Mouse (Mus musculus) forebrain, postnatal 0 days (tissue): Measurements from ENCODE around the gene Naa30. TPM values are rescaled to one million over a fixed set of nuclear protein-coding genes. Genes with fewer than 3 reads are reported as not detected.

Experiments
- ATAC-seq: fragments of 200-750 bp; cut with Nextera tagmentation; 2 replicates; pipeline ENCODE4 v1.8.0; 2017; ENCODE audit warnings: mild to moderate bottlenecking, moderate library complexity
- DNase-seq: peaks from one replicate; pipeline ENCODE4 v3.0.0-alpha.2; 2015
- H3K27ac ChIP-seq: fragments of 300-500 bp; sonication (generic); 2 replicates; pipeline ENCODE4 v1.5.1; 2014; ENCODE audit warnings: low read depth, mild to moderate bottlenecking, antibody characterized with exemption, low read length, moderate library complexity, mixed read lengths
- H3K27me3 ChIP-seq: fragments of 300-500 bp; sonication (generic); 2 replicates; pipeline ENCODE4 v1.6.1; 2014; ENCODE audit warnings: mild to moderate bottlenecking, low read length, mixed read lengths; ENCODE audit not compliant: insufficient read depth
- H3K36me3 ChIP-seq: fragments of 300-500 bp; sonication (generic); 2 replicates; pipeline ENCODE4 v1.6.1; 2014; ENCODE audit warnings: mild to moderate bottlenecking, moderate library complexity; ENCODE audit not compliant: insufficient read depth
- H3K4me1 ChIP-seq: fragments of 300-500 bp; sonication (generic); 2 replicates; pipeline ENCODE4 v1.6.1; 2014; ENCODE audit warnings: antibody characterized with exemption; ENCODE audit not compliant: insufficient read depth
- H3K4me2 ChIP-seq: fragments of 300-500 bp; sonication (generic); 2 replicates; pipeline ENCODE4 v1.6.1; 2014; ENCODE audit warnings: low read depth, mild to moderate bottlenecking, moderate library complexity
- H3K4me3 ChIP-seq: fragments of 300-500 bp; sonication (generic); 2 replicates; pipeline ENCODE4 v1.5.1; 2014; ENCODE audit warnings: low read depth, low read length, mixed read lengths
- H3K9ac ChIP-seq: fragments of 300-500 bp; sonication (generic); 2 replicates; pipeline ENCODE4 v1.6.1; 2014; ENCODE audit warnings: mild to moderate bottlenecking
- H3K9me3 ChIP-seq: fragments of 300-500 bp; sonication (generic); 2 replicates; pipeline ENCODE4 v1.6.1; 2016; ENCODE audit warnings: low read length
- CTCF ChIP-seq: sonication (generic); IDR thresholded peaks from 2 replicates; pipeline ENCODE4 v1.5.1; 2016; ENCODE audit warnings: antibody characterized with exemption, control low read depth, low read depth
- WGBS: fragments of 180-500 bp; shearing (Covaris S2); extraction: QIAGEN DNeasy Blood & Tissue Kit; methylation state at CpG from one replicate; pipeline ENCODE4 v1.1.7; 2014; 5-methylcytosine and 5-hydroxymethylcytosine counted together
- polyA plus RNA-seq: library from polyadenylated mRNA; unstranded; fragments of >200 nt; fragmentation: Nextera tagmentation; extraction: Ambion mirVana; gene quantifications from 2 replicates; pipeline ENCODE4 v1.2.1, GENCODE M21; 2015
- total RNA-seq: library from RNA; depleted of rRNA; stranded (reverse); fragments of >200 nt; gene quantifications from 2 replicates; pipeline ENCODE4 v1.2.3, GENCODE M21; 2014; rRNA removed

The Naa30 gene
- total and polyA plus RNA-seq, 2 experiments from 2014 or later = 10.1 to 56.9 TPM

DNA sequence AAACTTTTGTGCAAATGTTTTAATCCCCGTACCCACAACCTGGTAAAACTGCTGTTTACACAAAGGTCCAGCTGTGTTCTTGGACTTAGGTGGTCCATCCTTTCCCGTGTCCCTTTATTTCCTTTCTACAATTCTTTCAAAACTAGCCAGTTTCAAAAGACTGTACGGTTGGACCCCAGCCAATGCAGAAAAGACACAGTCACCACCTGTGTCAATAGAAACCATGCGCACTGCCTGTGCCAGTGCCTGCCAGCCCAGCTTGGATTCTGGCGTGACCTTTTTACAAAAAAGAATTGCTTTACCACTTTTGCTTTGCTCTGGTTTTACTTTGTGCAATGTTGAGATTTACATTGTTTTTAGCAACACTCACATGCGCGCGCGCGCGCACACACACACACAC lies 55.0 kb downstream of the Naa30 start:
- Histone ChIP-seq H3K9me3 (no peaks in the 10 kb centered on the region), H3K4me1 (no peaks in the 10 kb centered on the region), H3K27ac (no peak overlapping the region), H3K4me2 (no peak overlapping the region), H3K9ac (no peak overlapping the region), H3K4me3 (no peak overlapping the region), H3K36me3 (no peaks in the 10 kb centered on the region), H3K27me3 (no peaks in the 10 kb centered on the region)
- no peak for DNase-seq
- no peak for ATAC-seq
- TF ChIP-seq CTCF = no peak
- 64% methylated on average over 11 of the region's 11 CpGs for WGBS

DNA sequence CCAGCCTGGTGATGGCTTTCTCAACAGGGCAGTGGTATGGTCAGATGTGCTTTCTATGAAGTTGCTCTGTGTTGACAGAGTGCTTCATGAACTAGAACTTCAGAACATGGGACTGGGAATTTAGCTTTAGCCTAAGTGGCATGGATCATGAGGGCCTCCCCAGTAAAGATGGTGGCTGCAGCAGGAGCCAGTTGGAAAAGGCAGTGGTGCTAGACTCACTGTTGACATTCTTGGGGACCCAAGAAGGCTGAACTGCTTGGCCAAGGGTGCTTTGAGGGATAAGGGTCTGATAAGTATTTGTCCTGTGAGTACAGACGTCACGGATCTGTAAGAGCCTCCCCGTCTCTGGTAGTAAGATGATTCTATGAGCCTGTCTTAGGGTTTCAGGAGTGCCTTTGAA lies 59.8 kb downstream of the Naa30 start:
- H3K4me1 ChIP-seq = no peaks in the 10 kb centered on the region
- H3K36me3 ChIP-seq = no peaks in the 10 kb centered on the region
- 93% methylated on average over 3 of the region's 3 CpGs for WGBS
- H3K4me3 ChIP-seq = no peak overlapping the region
- DNase-seq (no peak), ATAC-seq (no peak)
- no peak overlapping the region for H3K27ac ChIP-seq
- H3K9me3 ChIP-seq = no peaks in the 10 kb centered on the region
- no peak for TF ChIP-seq CTCF
- H3K27me3 ChIP-seq = no peaks in the 10 kb centered on the region
- H3K4me2 ChIP-seq = no peak overlapping the region
- no peak overlapping the region for H3K9ac ChIP-seq

DNA sequence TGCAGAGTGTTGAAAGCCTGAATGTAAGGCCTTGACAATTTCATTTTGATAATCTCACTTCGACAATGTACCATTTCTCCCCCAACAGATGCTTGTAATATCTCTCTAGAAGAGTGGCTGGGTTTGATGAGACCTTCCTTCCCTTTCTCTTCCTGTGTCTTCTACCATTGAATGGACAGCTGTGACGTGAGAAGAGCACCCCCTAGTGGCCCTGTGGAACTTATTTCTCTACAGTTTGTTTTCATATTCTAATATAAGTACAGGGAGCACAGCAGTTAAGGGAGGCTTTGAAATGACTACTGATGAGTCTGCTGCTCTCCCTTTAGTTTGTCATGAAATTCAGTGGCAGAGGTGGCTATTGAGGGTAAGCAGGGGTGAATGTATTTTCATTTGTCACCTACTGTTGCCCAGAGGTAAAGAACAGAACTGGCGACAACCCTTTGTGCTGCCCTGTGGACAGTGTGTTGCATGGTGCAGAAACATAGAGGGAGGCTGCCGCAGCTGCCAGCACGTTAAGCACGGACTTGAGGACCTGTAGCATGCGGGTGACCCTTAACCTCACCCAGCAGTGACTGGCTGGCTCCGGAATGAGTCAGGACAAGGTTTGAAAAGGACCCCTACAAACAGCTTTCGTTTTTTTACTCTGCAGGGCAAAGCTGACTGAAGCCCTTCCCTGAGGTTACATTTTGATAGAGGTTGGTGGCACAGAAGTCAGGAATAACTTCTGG lies 62.9 kb downstream of the Naa30 start:
- no peaks in the 10 kb centered on the region for H3K9me3 ChIP-seq
- no peak for ATAC-seq
- no peak overlapping the region for H3K27ac ChIP-seq
- H3K36me3 ChIP-seq = no peaks in the 10 kb centered on the region
- no peak overlapping the region for H3K4me3 ChIP-seq
- H3K4me2 ChIP-seq = no peak overlapping the region
- no peaks in the 10 kb centered on the region for H3K4me1 ChIP-seq
- no peaks in the 10 kb centered on the region for H3K27me3 ChIP-seq
- H3K9ac ChIP-seq = no peak overlapping the region
- DNase-seq = peak; percentile 45
- WGBS = 50% methylated on average over 9 of the region's 9 CpGs
- peak; percentile 61 for TF ChIP-seq CTCF

DNA sequence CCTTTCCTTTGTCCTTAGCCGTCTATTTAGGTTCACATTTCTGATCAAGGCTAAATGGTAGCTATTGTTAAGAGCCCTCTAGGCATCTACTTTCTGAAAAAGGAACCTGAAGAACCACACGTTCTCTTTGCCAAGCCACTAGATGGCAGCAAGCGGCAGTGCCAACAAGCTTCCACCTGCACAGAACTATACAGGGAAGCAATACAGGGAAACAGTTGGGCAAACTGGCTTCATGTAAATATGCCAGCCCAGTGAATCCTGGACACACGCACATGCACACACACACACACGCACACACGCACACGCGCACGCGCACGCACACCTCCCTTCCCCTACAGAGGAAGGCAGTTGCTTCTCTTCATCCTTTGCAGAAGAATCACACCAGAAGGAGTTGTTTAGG lies 66.2 kb downstream of the Naa30 start:
- Histone ChIP-seq H3K9me3 (no peaks in the 10 kb centered on the region), H3K4me2 (0 out of 2 replicates have a peak overlapping the region, but pooled peaks have one; percentile 10), H3K9ac (no peak overlapping the region), H3K27ac (no peak overlapping the region), H3K27me3 (no peaks in the 10 kb centered on the region), H3K4me3 (no peak overlapping the region), H3K4me1 (no peaks in the 10 kb centered on the region), H3K36me3 (no peaks in the 10 kb centered on the region)
- DNase-seq (peak; percentile 83), ATAC-seq (peak; percentile 87)
- 25% methylated on average over 11 of the region's 11 CpGs for WGBS
- TF ChIP-seq CTCF = peak; percentile 97

Other genes with a start within 250 kb of the Naa30 start
- 20.0 and 32.6 TPM in 2 replicates for gene Ap5m1, start 106.1 kb upstream of the Naa30 start, total RNA-seq
- 12.8 and 15.7 TPM in 2 replicates for gene Ap5m1, start 106.1 kb upstream of the Naa30 start, polyA plus RNA-seq
- gene Exoc5, start 105.6 kb upstream of the Naa30 start, total RNA-seq = 90.6 and 104 TPM in 2 replicates
- gene Exoc5, start 105.6 kb upstream of the Naa30 start, polyA plus RNA-seq = 51.7 and 61.2 TPM in 2 replicates
- not detected in 2 replicates for gene ccdc198, start 73.2 kb downstream of the Naa30 start, total RNA-seq
- gene ccdc198, start 73.2 kb downstream of the Naa30 start, polyA plus RNA-seq = 0.16 TPM in 1 of 2 replicates, not detected in the other